Mouse (Mus musculus) inflammation-experienced regulatory T-cells (primary cell): ENCODE measurements around the gene Olfr768. TPM values are rescaled to one million over a fixed set of nuclear protein-coding genes. Genes with fewer than 3 reads are reported as not detected.

Source experiments
- polyA plus RNA-seq, 2 experiments: library from polyadenylated mRNA; unstranded; fragments of 100-300 nt; shearing (Covaris generic); gene quantifications; one replicate each; pipeline ENCODE4 v1.2.1; 2017

The Olfr768 gene
- not detected for polyA plus RNA-seq

DNA sequence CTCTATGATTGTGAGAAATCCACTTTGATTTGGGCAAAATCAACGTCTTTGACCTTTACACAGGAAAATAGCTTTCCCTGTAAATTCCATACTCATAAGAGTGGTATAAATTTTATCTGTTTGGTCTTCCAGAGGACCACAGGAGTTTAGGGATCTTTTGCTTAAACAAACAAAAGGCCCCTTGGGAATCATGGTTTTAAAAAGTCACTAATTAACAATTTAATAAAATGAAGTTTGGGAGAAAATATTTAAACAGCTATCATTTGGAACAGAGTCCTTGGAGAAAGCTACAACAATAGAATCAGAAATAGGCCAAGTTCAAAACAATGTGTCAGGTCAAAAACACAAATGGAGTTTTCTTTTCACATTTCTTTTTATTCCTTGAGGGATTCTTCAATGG is at the start of gene Olfr768:
Gene Olfr768 (minus strand): TSS at position 101 of the 400 bp plus-strand sequence.

GRCm38 (mm10) chr10:129138898-129139297 is 39.7 kb upstream of the Olfr768 start, which contains the start of gene Olfr770:
TSS of gene Olfr770 (minus strand) at chr10:129138998.

GRCm38 (mm10) chr10:129117761-129118160 is 18.6 kb upstream of the Olfr768 start, which contains the start of gene Olfr769:
TSS of gene Olfr769 (minus strand) at chr10:129117861.

DNA sequence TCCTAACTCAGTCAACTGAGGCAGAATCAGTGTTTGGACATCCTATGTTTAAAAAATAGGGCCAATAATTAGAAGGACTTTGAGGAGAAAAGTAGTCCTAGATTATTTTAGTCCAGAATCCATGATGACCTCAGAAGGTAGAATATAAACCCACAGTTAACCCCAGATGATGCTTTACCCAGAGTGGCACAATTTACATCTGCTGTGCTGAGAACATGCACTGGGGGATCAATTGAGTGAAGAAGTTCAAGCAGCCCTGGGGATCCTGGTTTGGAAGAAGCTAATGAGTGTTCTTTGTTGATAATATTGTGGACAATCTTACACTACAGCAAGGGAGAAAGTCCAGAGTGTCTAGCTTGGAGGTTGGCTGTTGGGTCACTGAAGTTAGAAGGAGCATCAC is 16.4 kb downstream of the Olfr768 start, which contains the start of gene Olfr767:
Gene Olfr767 (minus strand): TSS at position 101 of the 400 bp plus-strand sequence.

GRCm38 (mm10) chr10:129068877-129069276 is 30.3 kb downstream of the Olfr768 start, which contains the start of gene Olfr766-ps1:
TSS of gene Olfr766-ps1 (minus strand) at chr10:129068977.

GRCm38 (mm10) chr10:129049898-129050297 is 49.3 kb downstream of the Olfr768 start, which contains the start of gene Olfr765:
TSS of gene Olfr765 (minus strand) at chr10:129049998.

Other genes starting within 250 kb of the Olfr768 start
- gene Gdf11, start 207.7 kb downstream of the Olfr768 start, polyA plus RNA-seq = 1 to 10 TPM; 2.9 TPM
- 1 to 10 TPM in 1 of 2 experiments, under 1 TPM in 1; 0.86 to 6.2 TPM for gene Cd63, start 198.4 kb downstream of the Olfr768 start, polyA plus RNA-seq
- gene Rdh5, start 176.5 kb downstream of the Olfr768 start, polyA plus RNA-seq = 10 to 100 TPM; 13.9 to 24.2 TPM
- gene Bloc1s1, start 175.3 kb downstream of the Olfr768 start, polyA plus RNA-seq = 100 to 1,000 TPM; 113 to 188 TPM
- 10 to 100 TPM in 1 of 2 experiments, 1 to 10 TPM in 1; 3.9 to 21.2 TPM for gene Itga7, start 165.6 kb downstream of the Olfr768 start, polyA plus RNA-seq
- gene Mettl7b, start 138.4 kb downstream of the Olfr768 start, polyA plus RNA-seq = not detected
- gene Olfr9, start 109.9 kb downstream of the Olfr768 start, polyA plus RNA-seq = under 1 TPM in 1 of 2 experiments, not detected in 1; 0.51 TPM
- gene Olfr763, start 88.6 kb downstream of the Olfr768 start, polyA plus RNA-seq = not detected
- gene Olfr764-ps1, start 59.5 kb downstream of the Olfr768 start, polyA plus RNA-seq = not detected
- gene Olfr765, start 49.4 kb downstream of the Olfr768 start, polyA plus RNA-seq = not detected
- under 1 TPM in 1 of 2 experiments, not detected in 1; 0.22 TPM for gene Olfr766-ps1, start 30.4 kb downstream of the Olfr768 start, polyA plus RNA-seq
- gene Olfr767, start 16.5 kb downstream of the Olfr768 start, polyA plus RNA-seq = under 1 TPM; 0.04 to 0.11 TPM
- gene Olfr769, start 18.5 kb upstream of the Olfr768 start, polyA plus RNA-seq = not detected
- 1 to 10 TPM in 1 of 2 experiments, under 1 TPM in 1; 0.17 to 1.2 TPM for gene Olfr770, start 39.6 kb upstream of the Olfr768 start, polyA plus RNA-seq
- not detected for gene Olfr771, start 65.4 kb upstream of the Olfr768 start, polyA plus RNA-seq
- gene Olfr772, start 78.5 kb upstream of the Olfr768 start, polyA plus RNA-seq = under 1 TPM in 1 of 2 experiments, not detected in 1; 0.12 TPM
- not detected for gene Olfr773, start 88.0 kb upstream of the Olfr768 start, polyA plus RNA-seq
- gene Olfr774, start 136.8 kb upstream of the Olfr768 start, polyA plus RNA-seq = not detected
- gene Olfr775, start 149.0 kb upstream of the Olfr768 start, polyA plus RNA-seq = not detected
- gene Olfr776, start 159.8 kb upstream of the Olfr768 start, polyA plus RNA-seq = not detected
- not detected for gene Olfr777, start 172.1 kb upstream of the Olfr768 start, polyA plus RNA-seq
- under 1 TPM; 0.05 to 0.34 TPM for gene Olfr780, start 218.7 kb upstream of the Olfr768 start, polyA plus RNA-seq
- under 1 TPM in 1 of 2 experiments, not detected in 1; 0.22 TPM for gene Olfr781, start 229.5 kb upstream of the Olfr768 start, polyA plus RNA-seq
- gene Olfr782, start 249.5 kb upstream of the Olfr768 start, polyA plus RNA-seq = not detected